ENCODE assay signal across 5 mouse cellular contexts in the genomic region with DNA sequence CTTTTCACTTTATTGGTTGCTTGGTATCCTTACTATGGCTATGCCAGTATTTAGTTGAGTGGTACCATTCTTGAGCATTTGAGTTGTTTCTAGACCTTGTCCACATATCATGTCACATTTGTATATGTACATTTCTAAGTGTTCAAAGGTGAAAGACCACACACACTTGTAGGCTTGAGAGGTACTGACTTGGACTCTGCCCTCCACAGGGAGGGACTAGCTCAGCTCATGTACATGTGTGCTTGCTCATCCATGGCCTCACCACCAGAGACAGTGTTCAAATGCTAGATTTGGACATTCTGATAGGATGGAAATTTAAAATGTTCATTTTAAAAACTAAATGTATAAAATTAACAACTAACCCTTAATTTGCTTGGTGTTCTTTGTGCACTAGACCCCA. TPM values are rescaled to one million over a fixed set of nuclear protein-coding genes. Genes with fewer than 3 reads are reported as not detected.
DNase-seq lines count a peak whose midpoint lies in the region; ATAC-seq and TF ChIP-seq lines count a peak whose summit lies in the region.
"Not testable (repeated sequence)": the region's sequence is repeated elsewhere in the genome, so short reads cannot be mapped to it uniquely, and the experiment has no call there.

No protein-coding gene starts in this region.

- not testable (repeated sequence) for H3K4me2 ChIP-seq in intestine, embryonic 16.5 days (ENCODE audit: low read depth, low read length); intestine, postnatal 0 days (replicated peaks; ENCODE audit: low read depth); kidney, postnatal 0 days (ENCODE audit: low read length)

- not testable (repeated sequence) for H3K4me3 ChIP-seq in intestine, embryonic 16.5 days (ENCODE audit: low read length); intestine, postnatal 0 days (ENCODE audit: low read depth, low read length); kidney, adult 2 months (ENCODE audit: insufficient read depth, low read depth, low read length); kidney, postnatal 0 days (replicated peaks; ENCODE audit: low read depth, low read length)

- DNase-seq in kidney, adult 2 months: peak; percentile 35
- peak; percentile 18 for DNase-seq in kidney, adult 9 months
- DNase-seq in kidney, postnatal 0 days (ENCODE audit: low spot score): not testable (repeated sequence)

- not testable (repeated sequence) for H3K27ac ChIP-seq in intestine, embryonic 16.5 days (ENCODE audit: low read length); intestine, postnatal 0 days (ENCODE audit: low read depth, low read length); kidney, adult 2 months (ENCODE audit: insufficient read depth, low read depth, low read length); kidney, postnatal 0 days

- TF ChIP-seq POLR2A in kidney, adult 2 months (IDR thresholded peaks at IDR 0.05; ENCODE audit: low read depth, low read length): not testable (repeated sequence)

- not testable (repeated sequence) for H3K4me1 ChIP-seq in intestine, embryonic 16.5 days (ENCODE audit: control insufficient read depth, insufficient read depth, low read length); intestine, postnatal 0 days (replicated peaks; ENCODE audit: control insufficient read depth, insufficient read depth, low read length); kidney, adult 2 months (ENCODE audit: control insufficient read depth, insufficient read depth, low read length); kidney, postnatal 0 days (replicated peaks; ENCODE audit: insufficient read depth, low read length)

- H3K27me3 ChIP-seq in intestine, embryonic 16.5 days (replicated peaks; ENCODE audit: control insufficient read depth, insufficient read depth, low read length); intestine, postnatal 0 days (replicated peaks; ENCODE audit: control insufficient read depth, insufficient read depth, low read length); kidney, adult 2 months (replicated peaks; ENCODE audit: control insufficient read depth, insufficient read depth, low read length); kidney, postnatal 0 days (ENCODE audit: insufficient read depth, low read length): not testable (repeated sequence)

- not testable (repeated sequence) for H3K9ac ChIP-seq in intestine, embryonic 16.5 days (ENCODE audit: low read depth, low read length); intestine, postnatal 0 days (ENCODE audit: low read depth, low read length); kidney, postnatal 0 days (ENCODE audit: low read depth, low read length)

- H3K9me3 ChIP-seq in intestine, embryonic 16.5 days (ENCODE audit: control insufficient read depth, low read length); intestine, postnatal 0 days (ENCODE audit: control insufficient read depth); kidney, postnatal 0 days (replicated peaks; ENCODE audit: low read length): not testable (repeated sequence)

- H3K36me3 ChIP-seq in intestine, embryonic 16.5 days (ENCODE audit: control insufficient read depth, insufficient read depth, low read length); intestine, postnatal 0 days (ENCODE audit: control insufficient read depth, insufficient read depth); kidney, adult 2 months (ENCODE audit: control insufficient read depth, insufficient read depth, low read length); kidney, postnatal 0 days (ENCODE audit: insufficient read depth, low read length): not testable (repeated sequence)

- TF ChIP-seq CTCF in intestine, postnatal 0 days (IDR thresholded peaks at IDR 0.05; ENCODE audit: low read depth); kidney, adult 2 months (conservative IDR thresholded peaks at IDR 0.05; ENCODE audit: insufficient read depth, insufficient read length, low read depth, low read length); kidney, postnatal 0 days (IDR thresholded peaks at IDR 0.05; ENCODE audit: low read depth): not testable (repeated sequence)

- 0 out of 2 replicates have a peak, but pooled peaks have one; percentile 62 for ATAC-seq in intestine, embryonic 16.5 days
- ATAC-seq in intestine, postnatal 0 days: 0 out of 2 replicates have a peak, but pooled peaks have one; percentile 51
- 0 out of 2 replicates have a peak, but pooled peaks have one; percentile 66 for ATAC-seq in kidney, postnatal 0 days (replicated peaks; ENCODE audit: low FRiP score, low read depth)

RNA-seq across cellular contexts. Expression of a gene that starts 44.5 kb away (rescaled TPM):
- polyA plus RNA-seq in intestine, embryonic 16.5 days (2015; fragmentation: Nextera tagmentation; extraction: Ambion mirVana): 8.0 and 9.9 TPM in 2 replicates
- polyA plus RNA-seq in intestine, postnatal 0 days (2015; fragmentation: Nextera tagmentation; extraction: Ambion mirVana): 6.1 and 6.5 TPM in 2 replicates
- 3.0 and 3.2 TPM in 2 replicates for polyA plus RNA-seq in kidney, adult 2 months (2012; rRNA removed)
- 6.1 and 6.9 TPM in 2 replicates for polyA plus RNA-seq in kidney, postnatal 0 days (2015; fragmentation: Nextera tagmentation; extraction: Ambion mirVana)
